Mouse (Mus musculus) ES-Bruce4 (cell line): ENCODE data around the gene Cdkal1.

Source experiments
- CTCF ChIP-seq: IDR thresholded peaks from one replicate; pipeline ENCODE4 v1.8.1; 2011; ENCODE audit warnings: low read depth, low read length
- EP300 ChIP-seq: IDR thresholded peaks from 2 replicates; pipeline ENCODE4 v1.6.1; 2011; ENCODE audit warnings: low read depth, low read length; ENCODE audit not compliant: insufficient read depth
- POLR2A ChIP-seq: IDR thresholded peaks from one replicate; pipeline ENCODE4 v1.8.1; 2011; ENCODE audit warnings: low read length; ENCODE audit not compliant: insufficient read depth

GRCm38 (mm10) chr13:29572477-29572876, 283.0 kb downstream of the Cdkal1 start:
- TF ChIP-seq EP300 (no peak), CTCF (no peak), POLR2A (no peak)
